Mouse (Mus musculus): ENCODE measurements around the gene Nup188. TPM values are rescaled to one million over a fixed set of nuclear protein-coding genes. Genes with fewer than 3 reads are reported as not detected.

Gene Nup188
- total and polyA plus RNA-seq, 3 experiments, result 22.1 to 89.5 (median 62.8) TPM

DNA sequence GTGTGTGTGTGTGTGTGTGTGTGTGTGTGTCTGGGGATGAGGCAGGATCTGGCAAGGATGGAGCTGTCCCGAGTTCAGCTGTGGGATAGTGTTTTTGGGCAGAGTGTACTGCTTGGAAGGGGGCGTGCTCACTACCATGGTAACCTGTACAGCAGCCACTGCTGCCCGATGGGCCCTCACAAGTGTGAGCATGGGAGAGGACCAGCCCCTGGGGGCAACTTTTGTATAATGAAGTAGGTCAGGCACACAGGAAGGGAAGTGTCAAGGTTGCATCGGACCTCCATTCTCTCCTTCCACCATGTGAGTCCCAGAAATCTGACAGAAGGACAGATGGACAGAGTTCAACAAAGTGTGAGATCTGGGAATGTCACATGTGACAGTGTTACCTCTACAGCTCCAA lies 38.5 kb upstream of the Nup188 start:
- no peak overlapping the region for H3K4me3 ChIP-seq (ENCODE audit: low read depth, low read length)
- peaks cover 94% of the 10 kb centered on the region for H3K36me3 ChIP-seq (replicated peaks)
- TF ChIP-seq POLR2AphosphoS5 (IDR thresholded peaks at IDR 0.05; ENCODE audit: insufficient replicate concordance, low read depth, low read length) (no peak), CTCF (IDR thresholded peaks at IDR 0.05; ENCODE audit: low read depth, low read length) (no peak), TAL1 (conservative IDR thresholded peaks at IDR 0.05; ENCODE audit: low read depth, low read length) (no peak), GATA1 (IDR thresholded peaks at IDR 0.05; ENCODE audit: borderline replicate concordance, low read length) (no peak), GATA2 (IDR thresholded peaks at IDR 0.05; ENCODE audit: borderline replicate concordance, low read depth, low read length) (no peak)
- peaks cover 38% of the 10 kb centered on the region for H3K4me1 ChIP-seq (ENCODE audit: insufficient read depth, low read depth, low read length)
- DNase-seq (ENCODE audit: low spot score) (no peak), ATAC-seq (ENCODE audit: extremely low read depth, insufficient number of reproducible peaks, low FRiP score, poor library complexity, severe bottlenecking) (no peak)
- H3K27me3 ChIP-seq (ENCODE audit: insufficient read depth, low read length), result no peaks in the 10 kb centered on the region
- no peaks in the 10 kb centered on the region for H3K9me3 ChIP-seq (replicated peaks)

DNA sequence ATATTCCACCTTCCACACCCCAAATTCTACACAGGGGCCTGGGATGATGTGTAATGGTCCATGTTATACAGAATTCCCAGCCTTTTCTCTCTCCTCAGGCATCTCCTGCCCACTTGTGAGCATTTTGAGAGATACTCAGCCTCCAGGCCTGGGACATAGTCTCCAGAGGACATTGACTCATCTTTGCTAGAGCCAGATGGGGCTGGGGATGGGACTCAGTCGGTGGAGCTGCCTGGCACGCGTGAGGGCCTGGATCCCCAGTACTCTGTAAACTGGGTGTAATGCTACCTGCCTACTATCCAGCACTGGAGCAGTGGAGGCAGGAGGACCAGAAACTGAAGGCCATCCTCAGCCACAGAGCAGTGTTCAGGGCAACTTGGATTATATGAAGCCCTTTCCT lies 37.0 kb upstream of the Nup188 start:
- no peak for DNase-seq (ENCODE audit: low spot score)
- Histone ChIP-seq H3K9me3 (replicated peaks) (no peaks in the 10 kb centered on the region), H3K27me3 (ENCODE audit: insufficient read depth, low read length) (no peaks in the 10 kb centered on the region), H3K36me3 (replicated peaks) (peaks cover 94% of the 10 kb centered on the region), H3K4me1 (ENCODE audit: insufficient read depth, low read depth, low read length) (peaks cover 47% of the 10 kb centered on the region), H3K4me3 (ENCODE audit: low read depth, low read length) (no peak overlapping the region)
- TF ChIP-seq TAL1 (conservative IDR thresholded peaks at IDR 0.05; ENCODE audit: low read depth, low read length) (no peak), POLR2AphosphoS5 (IDR thresholded peaks at IDR 0.05; ENCODE audit: insufficient replicate concordance, low read depth, low read length) (no peak), GATA1 (IDR thresholded peaks at IDR 0.05; ENCODE audit: borderline replicate concordance, low read length) (no peak), CTCF (IDR thresholded peaks at IDR 0.05; ENCODE audit: low read depth, low read length) (no peak), GATA2 (IDR thresholded peaks at IDR 0.05; ENCODE audit: borderline replicate concordance, low read depth, low read length) (no peak)
- ATAC-seq (ENCODE audit: extremely low read depth, insufficient number of reproducible peaks, low FRiP score, poor library complexity, severe bottlenecking), result no peak

DNA sequence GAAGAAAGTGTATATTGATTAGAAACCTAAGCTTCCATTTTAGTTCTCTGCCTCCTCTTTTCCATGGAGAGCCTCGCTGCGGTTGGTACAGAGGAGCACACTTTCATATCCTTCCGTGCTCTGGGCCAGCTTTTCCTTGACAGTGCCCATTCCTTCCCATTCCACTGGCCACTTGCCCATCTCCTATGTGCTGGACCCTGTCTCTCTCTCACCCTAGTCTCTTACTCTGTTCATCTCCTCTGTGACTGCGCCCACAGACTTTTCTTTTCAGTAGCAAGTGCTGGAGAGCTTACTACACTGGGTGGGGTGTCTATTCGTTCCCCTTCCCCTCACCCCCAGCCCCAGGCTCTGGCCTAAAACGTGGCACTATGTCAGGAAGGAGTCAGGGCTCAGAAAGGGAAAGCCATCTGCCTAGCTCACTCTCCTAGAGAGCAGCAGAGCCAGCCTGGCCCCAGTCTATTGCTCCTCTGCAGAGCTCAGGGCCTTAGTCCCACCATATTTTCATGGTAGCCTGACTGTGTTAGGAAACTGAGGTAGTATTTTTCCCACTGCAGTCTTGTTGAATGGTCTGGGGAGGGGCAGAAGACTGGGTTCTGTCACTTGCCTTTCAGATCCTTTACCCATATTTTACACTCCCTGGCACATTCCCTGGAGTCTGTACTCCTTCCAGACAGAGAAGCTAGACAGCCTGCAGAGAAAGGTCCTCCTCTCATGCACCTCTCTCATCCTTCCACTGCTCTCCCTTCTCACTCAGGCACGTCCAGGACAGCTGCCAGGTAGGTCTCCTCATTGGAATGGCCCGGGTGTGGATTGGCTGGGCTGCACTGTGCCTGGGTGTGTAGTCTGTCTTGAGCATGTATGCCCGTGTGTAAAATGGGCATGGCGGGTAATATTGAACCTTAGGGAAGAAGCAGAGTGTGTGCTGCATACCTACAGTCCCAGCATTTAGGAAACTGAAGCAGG lies 35.8 kb upstream of the Nup188 start:
- ATAC-seq (ENCODE audit: extremely low read depth, insufficient number of reproducible peaks, low FRiP score, poor library complexity, severe bottlenecking) (no peak), DNase-seq (ENCODE audit: low spot score) (no peak)
- Histone ChIP-seq H3K4me1 (ENCODE audit: insufficient read depth, low read depth, low read length) (peaks cover 41% of the 10 kb centered on the region), H3K4me3 (ENCODE audit: low read depth, low read length) (no peak overlapping the region), H3K36me3 (replicated peaks) (peaks cover 95% of the 10 kb centered on the region), H3K9me3 (replicated peaks) (no peaks in the 10 kb centered on the region), H3K27me3 (ENCODE audit: insufficient read depth, low read length) (no peaks in the 10 kb centered on the region)
- TF ChIP-seq GATA1 (IDR thresholded peaks at IDR 0.05; ENCODE audit: borderline replicate concordance, low read length), result no peak
- TF ChIP-seq POLR2AphosphoS5 (IDR thresholded peaks at IDR 0.05; ENCODE audit: insufficient replicate concordance, low read depth, low read length), result no peak
- TF ChIP-seq CTCF (IDR thresholded peaks at IDR 0.05; ENCODE audit: low read depth, low read length), result no peak
- no peak for TF ChIP-seq TAL1 (conservative IDR thresholded peaks at IDR 0.05; ENCODE audit: low read depth, low read length)
- no peak for TF ChIP-seq GATA2 (IDR thresholded peaks at IDR 0.05; ENCODE audit: borderline replicate concordance, low read depth, low read length)

DNA sequence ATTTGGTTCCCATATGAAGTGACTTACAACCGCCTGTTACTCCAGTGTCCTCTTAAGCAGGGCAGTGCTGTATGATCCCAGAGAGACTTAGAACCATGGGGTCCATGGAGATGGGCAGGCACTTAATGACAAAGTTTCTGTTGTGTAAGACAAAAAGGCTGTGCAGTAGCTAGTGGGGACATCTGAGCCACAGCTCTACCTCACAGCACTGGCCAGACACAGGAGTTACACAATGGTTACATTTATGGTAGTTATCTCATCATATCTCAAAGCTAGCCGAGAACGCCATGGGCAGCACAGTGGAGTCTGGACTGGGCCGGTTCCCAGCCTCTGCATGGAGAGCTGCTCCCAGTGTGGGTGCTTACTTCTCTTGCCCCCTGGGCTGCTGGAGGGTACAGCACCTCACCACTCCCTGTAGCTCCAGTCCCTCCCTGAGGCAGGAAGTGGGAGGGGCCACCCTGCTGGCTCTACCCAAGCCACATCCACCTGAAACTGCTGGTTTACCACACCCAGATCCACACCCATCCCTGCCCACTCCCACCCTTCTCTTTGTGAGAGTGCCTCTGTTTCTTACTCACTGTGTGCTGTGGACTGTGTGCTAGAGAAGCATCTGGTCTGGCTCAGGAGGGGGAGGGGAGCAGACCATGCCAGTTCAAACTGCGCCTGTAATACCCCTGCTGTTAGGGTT lies 34.6 kb upstream of the Nup188 start:
- H3K9me3 ChIP-seq (replicated peaks), result no peaks in the 10 kb centered on the region
- TF ChIP-seq POLR2AphosphoS5 (IDR thresholded peaks at IDR 0.05; ENCODE audit: insufficient replicate concordance, low read depth, low read length) (no peak), TAL1 (conservative IDR thresholded peaks at IDR 0.05; ENCODE audit: low read depth, low read length) (no peak), GATA1 (IDR thresholded peaks at IDR 0.05; ENCODE audit: borderline replicate concordance, low read length) (no peak), CTCF (IDR thresholded peaks at IDR 0.05; ENCODE audit: low read depth, low read length) (no peak), GATA2 (IDR thresholded peaks at IDR 0.05; ENCODE audit: borderline replicate concordance, low read depth, low read length) (no peak)
- ATAC-seq (ENCODE audit: extremely low read depth, insufficient number of reproducible peaks, low FRiP score, poor library complexity, severe bottlenecking), result peak; percentile 77
- DNase-seq (ENCODE audit: low spot score), result peak; percentile 80
- H3K36me3 ChIP-seq (replicated peaks), result peaks cover 95% of the 10 kb centered on the region
- peaks cover 37% of the 10 kb centered on the region for H3K4me1 ChIP-seq (ENCODE audit: insufficient read depth, low read depth, low read length)
- no peaks in the 10 kb centered on the region for H3K27me3 ChIP-seq (ENCODE audit: insufficient read depth, low read length)
- H3K4me3 ChIP-seq (ENCODE audit: low read depth, low read length), result peak overlapping the region; percentile 56; the same call in 1 of the 2 replicates

DNA sequence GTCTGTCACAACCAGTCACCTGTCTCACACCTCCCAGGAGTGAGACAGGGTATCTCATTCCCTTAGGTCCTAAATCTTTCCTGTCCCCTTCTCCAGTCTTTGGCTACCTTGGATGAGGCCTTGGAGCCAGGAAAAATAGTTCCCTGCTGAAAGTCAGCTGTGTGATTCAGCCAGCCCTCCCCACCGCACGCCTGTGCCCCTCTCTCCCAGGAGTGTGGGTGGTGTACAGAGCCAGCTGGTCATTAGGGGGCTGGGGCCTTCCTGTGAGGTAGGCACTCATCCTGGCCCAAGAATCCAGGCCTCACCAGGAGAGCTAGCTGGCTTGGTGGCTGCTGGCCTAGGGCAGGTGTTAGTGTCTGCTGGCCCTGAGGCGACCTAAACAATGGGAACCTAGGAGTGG lies 33.7 kb upstream of the Nup188 start:
- Histone ChIP-seq H3K4me1 (ENCODE audit: insufficient read depth, low read depth, low read length) (peaks cover 42% of the 10 kb centered on the region), H3K36me3 (replicated peaks) (peaks cover 98% of the 10 kb centered on the region), H3K27me3 (ENCODE audit: insufficient read depth, low read length) (no peaks in the 10 kb centered on the region), H3K4me3 (ENCODE audit: low read depth, low read length) (no peak overlapping the region), H3K9me3 (replicated peaks) (no peaks in the 10 kb centered on the region)
- no peak for TF ChIP-seq GATA2 (IDR thresholded peaks at IDR 0.05; ENCODE audit: borderline replicate concordance, low read depth, low read length)
- no peak for TF ChIP-seq GATA1 (IDR thresholded peaks at IDR 0.05; ENCODE audit: borderline replicate concordance, low read length)
- no peak for TF ChIP-seq CTCF (IDR thresholded peaks at IDR 0.05; ENCODE audit: low read depth, low read length)
- no peak for TF ChIP-seq POLR2AphosphoS5 (IDR thresholded peaks at IDR 0.05; ENCODE audit: insufficient replicate concordance, low read depth, low read length)
- TF ChIP-seq TAL1 (conservative IDR thresholded peaks at IDR 0.05; ENCODE audit: low read depth, low read length), result no peak
- ATAC-seq (ENCODE audit: extremely low read depth, insufficient number of reproducible peaks, low FRiP score, poor library complexity, severe bottlenecking) (no peak), DNase-seq (ENCODE audit: low spot score) (no peak)

DNA sequence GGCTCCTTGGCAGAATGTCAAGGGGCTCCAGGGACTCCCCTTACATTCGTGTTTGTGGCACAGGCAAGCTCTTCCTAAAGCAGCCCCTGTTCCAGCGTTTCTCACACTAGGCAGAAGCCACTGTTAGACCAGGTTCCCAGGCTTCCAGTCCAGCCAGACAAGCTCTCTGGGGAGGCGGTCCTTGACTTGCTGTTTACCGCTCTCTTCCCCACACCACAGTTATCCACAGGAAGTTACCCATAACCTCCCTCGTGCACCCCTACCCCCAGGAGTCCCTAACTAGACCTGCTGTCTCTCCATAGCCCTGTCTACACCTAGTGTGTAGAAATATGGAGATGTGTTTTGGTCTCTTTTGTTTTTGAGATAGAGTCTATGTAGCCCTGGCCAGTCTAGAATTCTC lies 32.4 kb upstream of the Nup188 start:
- Histone ChIP-seq H3K4me1 (ENCODE audit: insufficient read depth, low read depth, low read length) (peaks cover 53% of the 10 kb centered on the region), H3K4me3 (ENCODE audit: low read depth, low read length) (no peak overlapping the region), H3K9me3 (replicated peaks) (no peaks in the 10 kb centered on the region), H3K36me3 (replicated peaks) (peaks cover 98% of the 10 kb centered on the region), H3K27me3 (ENCODE audit: insufficient read depth, low read length) (no peaks in the 10 kb centered on the region)
- TF ChIP-seq POLR2AphosphoS5 (IDR thresholded peaks at IDR 0.05; ENCODE audit: insufficient replicate concordance, low read depth, low read length), result no peak
- TF ChIP-seq GATA2 (IDR thresholded peaks at IDR 0.05; ENCODE audit: borderline replicate concordance, low read depth, low read length), result no peak
- no peak for TF ChIP-seq TAL1 (conservative IDR thresholded peaks at IDR 0.05; ENCODE audit: low read depth, low read length)
- TF ChIP-seq CTCF (IDR thresholded peaks at IDR 0.05; ENCODE audit: low read depth, low read length), result no peak
- TF ChIP-seq GATA1 (IDR thresholded peaks at IDR 0.05; ENCODE audit: borderline replicate concordance, low read length), result no peak
- ATAC-seq (ENCODE audit: extremely low read depth, insufficient number of reproducible peaks, low FRiP score, poor library complexity, severe bottlenecking) (no peak), DNase-seq (ENCODE audit: low spot score) (no peak)

All from G1E (cell line).